18 mouse cellular contexts compared by ENCODE assay signal in the genomic region with DNA sequence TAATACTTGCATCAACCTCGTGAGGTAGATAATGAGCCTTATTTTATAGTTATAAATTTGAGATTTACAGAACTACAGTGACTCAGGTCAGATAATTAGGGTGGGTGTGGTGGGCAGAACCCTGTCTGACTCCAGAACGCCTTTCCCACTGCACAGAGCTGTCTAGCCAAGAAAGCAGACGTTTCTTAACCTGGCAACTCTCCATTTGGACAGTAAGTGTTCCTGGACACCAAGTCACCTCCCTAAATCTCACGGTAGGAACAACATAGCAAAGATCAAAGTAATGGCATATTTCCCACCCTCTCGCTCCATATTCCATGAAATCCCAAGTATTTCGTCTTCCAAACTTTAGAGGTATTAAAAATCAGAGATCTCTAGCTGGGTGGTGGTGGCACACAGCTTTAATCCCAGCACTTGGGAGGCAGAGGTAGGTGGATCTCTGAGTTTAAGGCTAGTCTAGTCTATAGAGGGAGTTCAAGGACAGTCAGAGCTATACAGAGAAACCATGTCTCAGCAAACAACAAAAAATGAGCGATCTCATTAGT.
"Had no signal": no experiment of that assay in that cellular context is flagged by ENCODE, and none has a peak within 500 bp of the region (broad histone marks: within the 10 kb centered on the region; RNA-seq: fewer than 3 reads in every experiment).

No protein-coding gene starts in this region.

- H3K27me3 ChIP-seq: kidney, embryonic 15.5 days; limb, embryonic 13.5 days; midbrain, embryonic 13.5 days had no signal

- DNase-seq: kidney, adult 8-10 months; kidney, postnatal 10 days; kidney, postnatal 36 days; layer of hippocampus, postnatal 36 days; left cerebral cortex, postnatal 4 days; liver; liver, postnatal 0 days; lung, embryonic 14.5 days; thymus, adult 2 months; thymus, postnatal 14 days; thymus, postnatal 4 days had no signal

- H3K4me3 ChIP-seq: kidney, embryonic 15.5 days; limb, embryonic 13.5 days; midbrain, embryonic 13.5 days had no signal

- ATAC-seq: liver, postnatal 0 days; lung, postnatal 0 days; midbrain, embryonic 13.5 days had no signal

- H3K9me3 ChIP-seq: kidney, embryonic 15.5 days; limb, embryonic 13.5 days; midbrain, embryonic 13.5 days had no signal

- H3K27ac ChIP-seq: kidney, embryonic 15.5 days; limb, embryonic 13.5 days; liver, embryonic 14.5 days; macrophage; midbrain, embryonic 13.5 days; stomach, postnatal 0 days had no signal

- H3K4me2 ChIP-seq: kidney, embryonic 15.5 days; limb, embryonic 13.5 days; lung, embryonic 14.5 days; midbrain, embryonic 13.5 days had no signal

- H3K9ac ChIP-seq: kidney, embryonic 15.5 days; limb, embryonic 13.5 days; liver, embryonic 14.5 days; liver, postnatal 0 days; lung, embryonic 14.5 days; midbrain, embryonic 13.5 days had no signal
